Mouse (Mus musculus) telencephalon, adult 2 months (tissue): ENCODE measurements around the gene Adam22.
A peak's percentile ranks its signal among the peaks of the same experiment; 100 is the strongest.

Experiments
- DNase-seq: peaks from one replicate; pipeline ENCODE4 v3.0.0-alpha.2; 2011; ENCODE audit warnings: low read depth, low spot score

The Adam22 gene

DNA sequence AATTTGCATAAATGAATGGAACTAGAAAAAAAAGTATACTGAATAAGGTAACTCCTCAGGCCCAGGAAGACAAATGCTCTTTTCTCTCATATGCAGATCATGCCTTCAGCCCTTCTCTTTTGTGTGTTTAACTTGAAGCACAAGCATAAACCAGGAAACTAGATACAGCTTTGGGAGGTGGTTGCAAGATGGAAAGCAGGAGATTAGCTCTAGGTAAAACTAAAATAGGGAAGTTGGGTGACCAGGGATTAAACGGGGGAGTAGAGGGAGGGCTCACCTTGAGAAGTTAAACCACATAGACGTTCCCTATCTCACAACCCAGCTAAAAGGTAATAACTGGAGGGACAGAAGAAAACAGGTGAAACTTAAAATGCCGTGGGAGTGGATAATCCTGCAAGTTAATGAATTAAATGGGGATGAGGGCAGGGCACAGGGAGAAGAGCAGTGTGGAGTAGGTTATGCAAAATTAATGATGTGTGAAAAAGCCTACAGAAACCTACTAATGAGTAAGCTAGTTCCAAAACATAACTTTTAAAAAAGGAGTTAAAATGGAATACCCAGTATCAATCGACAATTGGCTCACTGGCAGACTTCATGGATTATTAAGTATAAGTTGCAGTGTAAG lies 40.2 kb downstream of the Adam22 start:
- no peak for DNase-seq

DNA sequence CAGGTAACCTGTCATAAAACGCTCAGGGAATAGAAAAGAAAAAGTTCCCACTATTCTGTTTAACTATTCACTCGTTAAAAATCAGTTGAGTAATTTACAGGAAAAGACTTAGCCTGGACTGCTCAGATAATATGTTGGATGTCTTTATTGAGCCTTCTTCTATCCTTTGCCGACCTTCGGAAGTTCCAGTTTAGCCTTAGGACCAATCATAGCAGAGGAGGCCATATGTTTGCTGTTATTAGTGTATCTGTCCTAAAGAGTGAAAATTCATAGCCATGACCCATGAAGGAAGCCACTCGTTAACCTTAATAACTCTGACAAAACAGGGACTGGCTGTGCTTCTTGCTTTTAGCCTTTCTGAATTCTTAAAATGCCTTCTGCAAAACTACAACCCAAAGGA lies 41.3 kb downstream of the Adam22 start:
- DNase-seq, result no peak

DNA sequence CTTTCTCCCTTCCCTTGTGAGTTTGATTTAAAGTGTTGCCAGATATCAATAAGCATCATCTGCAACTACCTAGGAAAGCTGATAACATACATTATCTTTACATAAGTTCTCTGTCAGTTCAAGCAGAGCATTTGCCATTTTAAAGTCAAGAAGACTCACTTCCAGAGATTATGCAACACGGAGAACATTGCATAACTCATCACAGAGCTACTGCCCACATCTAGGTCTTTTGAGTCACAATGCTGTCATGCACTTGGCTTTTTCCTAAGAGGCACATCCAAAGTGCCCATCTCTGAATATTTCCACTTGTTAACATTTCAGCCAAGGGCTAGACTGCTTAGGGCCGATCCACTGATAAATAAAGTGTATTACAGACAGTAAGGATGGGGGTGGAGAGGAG lies 55.6 kb downstream of the Adam22 start:
- peak; percentile 87 for DNase-seq

GRCm38 (mm10) chr5:8310907-8311306 lies 57.1 kb downstream of the Adam22 start:
- peak; percentile 47 for DNase-seq

DNA sequence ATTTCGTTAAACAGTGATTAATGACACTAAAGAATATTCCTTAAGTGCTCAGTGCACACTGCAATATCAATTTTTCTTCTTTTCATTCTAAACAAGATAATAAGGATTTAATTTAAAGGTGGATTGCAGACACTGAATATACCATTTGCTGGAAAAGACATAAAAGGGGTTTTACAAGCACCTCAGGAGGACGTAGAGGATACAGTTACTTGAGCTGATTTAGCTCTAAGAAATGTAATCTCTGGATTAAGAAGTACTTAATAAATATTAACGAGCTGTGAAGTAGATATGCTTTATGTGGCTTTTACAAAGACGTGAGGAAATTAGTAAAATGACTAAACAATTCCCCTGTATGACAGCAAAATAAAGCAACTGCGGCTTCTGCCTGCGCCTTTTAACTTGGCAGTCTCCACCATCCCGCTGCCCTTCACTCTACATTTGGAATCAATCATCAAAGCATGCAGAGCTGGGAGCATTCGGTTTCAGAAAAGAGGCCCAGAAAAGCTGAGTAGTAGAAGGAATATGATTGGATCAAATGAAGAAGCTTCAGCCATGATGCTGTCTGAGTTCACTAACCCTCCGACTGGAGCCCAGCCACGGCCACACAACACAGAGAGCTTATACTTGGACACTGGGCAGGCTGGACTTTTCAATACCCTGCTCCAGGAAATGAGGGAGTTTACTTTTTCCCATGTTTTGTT lies 70.1 kb downstream of the Adam22 start:
- no peak for DNase-seq

DNA sequence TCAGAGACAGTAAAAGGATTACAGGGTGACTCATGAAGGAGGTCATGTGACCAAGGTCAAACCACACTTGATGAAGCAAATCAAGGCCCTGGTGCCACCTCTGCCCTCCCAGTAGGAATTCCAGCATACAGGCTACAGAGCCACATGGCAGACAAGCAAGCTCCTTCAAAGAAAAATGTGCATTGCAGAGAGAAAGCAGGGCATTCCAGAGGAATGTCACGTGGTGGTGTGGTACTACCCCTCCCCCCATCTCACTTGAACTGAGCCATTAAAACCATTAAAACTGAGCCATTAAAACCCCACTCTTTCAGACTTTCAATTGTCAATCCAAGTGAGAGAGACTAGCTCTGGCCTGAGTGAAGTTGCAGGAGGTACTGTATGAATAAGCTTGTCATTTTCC lies 74.7 kb downstream of the Adam22 start:
- DNase-seq, result no peak

GRCm38 (mm10) chr5:8291496-8291895 lies 76.5 kb downstream of the Adam22 start:
- no peak for DNase-seq

GRCm38 (mm10) chr5:8289678-8290614 lies 78.0 kb downstream of the Adam22 start:
- peak; percentile 45 for DNase-seq

DNA sequence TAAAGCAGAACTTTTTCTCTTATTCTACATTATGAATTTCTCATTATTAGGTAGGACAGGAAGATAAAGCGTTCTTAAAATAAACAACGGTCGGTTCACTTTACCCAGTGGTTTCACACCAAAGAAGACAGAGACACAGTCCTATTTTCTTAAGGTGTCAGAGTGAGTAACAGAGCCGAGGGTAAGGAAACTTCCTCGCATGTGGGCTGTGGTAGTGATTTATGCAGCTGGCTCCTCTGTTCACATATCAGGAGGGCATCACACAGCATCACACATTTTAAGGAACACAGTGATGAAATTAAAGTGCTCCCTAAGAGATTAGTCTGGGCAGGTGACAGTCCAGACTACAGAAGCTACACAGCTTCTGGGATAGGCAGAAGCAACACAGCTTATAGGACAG lies 83.8 kb downstream of the Adam22 start:
- DNase-seq, result no peak

- DNase-seq, result no peak
Measured at GRCm38 (mm10) chr5:8276141-8276540, 91.8 kb downstream of the Adam22 start.

DNA sequence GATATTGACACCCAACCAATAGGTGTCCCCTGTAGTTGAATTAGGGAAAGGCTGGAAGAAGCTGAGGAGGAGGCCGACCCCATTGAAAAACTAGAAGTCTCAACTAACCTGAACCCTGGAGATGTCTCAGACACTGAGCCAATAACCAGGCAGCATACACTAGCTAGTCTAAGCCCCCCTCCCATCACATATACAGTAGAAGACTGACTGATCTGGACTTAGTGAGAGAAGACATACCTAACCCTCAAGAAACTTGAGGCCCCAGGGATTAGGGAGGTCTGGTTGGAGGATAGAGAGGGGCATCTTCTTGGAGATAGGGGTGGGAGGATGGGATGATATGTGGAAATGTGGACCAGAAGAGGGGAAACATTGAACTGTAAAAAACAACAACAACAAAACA lies 110.6 kb downstream of the Adam22 start:
- no peak for DNase-seq

DNA sequence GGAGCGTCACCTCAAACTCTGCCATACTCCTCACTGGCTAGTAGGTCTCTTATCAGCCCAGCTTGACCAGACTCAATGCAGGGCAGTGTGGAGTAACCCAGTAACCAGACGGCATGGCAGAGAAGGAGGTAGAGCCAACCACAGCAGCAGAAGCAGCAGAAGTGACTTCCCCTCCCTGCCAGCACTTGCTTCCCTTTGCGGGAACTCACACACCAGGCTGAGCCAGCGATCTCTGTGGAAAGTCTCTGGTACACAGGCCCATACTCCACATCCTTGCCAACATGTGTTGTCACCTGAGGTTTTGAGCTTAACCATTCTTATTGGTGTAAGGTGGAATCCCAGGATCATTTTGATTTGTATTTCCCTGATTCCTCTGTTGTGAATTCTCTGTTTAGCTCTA lies 111.5 kb downstream of the Adam22 start:
- DNase-seq, result no peak

- no peak for DNase-seq
Measured at GRCm38 (mm10) chr5:8244696-8245095, 123.3 kb downstream of the Adam22 start.

GRCm38 (mm10) chr5:8243064-8243615 lies 124.8 kb downstream of the Adam22 start:
- no peak for DNase-seq

DNA sequence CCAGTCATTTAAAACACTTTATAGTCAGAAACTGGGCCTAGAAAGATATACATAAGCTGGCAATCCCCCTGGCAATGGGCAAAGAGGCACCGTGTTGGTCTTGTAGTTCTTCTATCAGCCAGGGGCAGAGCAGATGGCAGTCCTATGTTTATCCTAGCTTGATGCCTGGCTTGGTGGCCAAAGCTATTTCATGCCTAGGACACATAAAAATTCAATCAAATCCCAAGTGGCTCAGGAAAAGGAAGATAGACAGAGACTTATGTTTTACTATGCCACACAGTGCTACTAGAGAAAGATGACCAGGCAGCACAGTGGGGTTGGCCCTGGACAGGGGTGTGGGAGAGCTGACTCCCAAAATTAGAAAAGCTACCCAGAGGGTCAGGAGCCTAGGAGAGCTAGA lies 125.3 kb downstream of the Adam22 start:
- no peak for DNase-seq

DNA sequence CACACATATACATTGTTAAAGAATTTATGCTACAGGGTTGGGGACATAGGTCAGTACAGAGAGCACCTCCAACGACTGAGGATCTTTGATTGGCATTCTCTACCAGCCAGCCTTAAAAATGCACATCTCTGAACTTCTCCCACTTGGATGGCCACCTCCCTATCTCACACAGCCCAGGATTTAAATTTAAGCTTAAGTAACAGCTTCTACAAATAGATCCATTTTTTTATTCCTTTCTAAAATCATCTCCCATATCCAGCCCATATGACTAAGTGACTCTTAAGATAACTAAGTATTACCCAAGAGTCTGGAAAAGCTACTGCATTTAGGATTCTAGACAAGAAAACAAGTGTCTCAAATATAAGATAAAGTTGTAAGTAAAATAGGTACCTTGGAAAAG lies 140.9 kb downstream of the Adam22 start:
- peak; percentile 46 for DNase-seq

DNA sequence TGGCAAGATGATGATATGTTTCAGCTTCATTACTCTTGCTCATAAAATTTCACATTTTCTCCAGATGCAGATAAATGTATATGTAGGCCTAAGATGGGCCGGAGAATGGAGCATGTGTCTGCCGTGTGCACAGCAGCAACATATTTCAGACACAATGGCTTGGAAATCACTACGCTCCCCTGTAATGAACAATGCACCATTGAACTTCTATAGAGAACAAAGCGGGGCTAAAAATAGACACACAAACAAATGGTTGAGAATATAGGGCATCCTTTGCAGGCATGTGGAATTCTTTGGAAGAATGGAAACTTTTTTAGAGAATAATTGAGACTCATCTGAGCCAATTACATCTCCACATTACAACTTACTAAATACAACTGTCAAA lies 143.6 kb downstream of the Adam22 start:
- DNase-seq, result peak; percentile 38

GRCm38 (mm10) chr5:8223597-8224320 lies 144.2 kb downstream of the Adam22 start:
- DNase-seq, result no peak

DNA sequence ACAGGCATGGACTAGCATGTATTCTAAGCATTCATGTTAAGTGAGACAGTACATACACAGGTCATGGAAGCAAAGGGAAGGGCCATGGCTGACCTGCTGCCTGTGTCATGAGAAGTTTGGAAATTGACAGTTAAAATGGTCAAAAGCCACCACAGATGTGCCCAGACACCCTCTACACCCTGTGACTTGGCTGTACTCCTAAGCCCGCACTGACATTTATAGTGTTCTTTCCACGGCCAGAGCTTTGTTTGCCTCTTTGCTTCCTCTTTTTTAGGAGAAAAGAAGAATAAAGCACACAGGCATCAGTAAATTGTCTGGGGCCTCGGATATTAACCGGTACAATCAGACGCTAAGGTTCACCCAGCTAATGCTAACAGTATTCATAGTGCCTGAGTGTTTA lies 146.3 kb downstream of the Adam22 start:
- no peak for DNase-seq

DNA sequence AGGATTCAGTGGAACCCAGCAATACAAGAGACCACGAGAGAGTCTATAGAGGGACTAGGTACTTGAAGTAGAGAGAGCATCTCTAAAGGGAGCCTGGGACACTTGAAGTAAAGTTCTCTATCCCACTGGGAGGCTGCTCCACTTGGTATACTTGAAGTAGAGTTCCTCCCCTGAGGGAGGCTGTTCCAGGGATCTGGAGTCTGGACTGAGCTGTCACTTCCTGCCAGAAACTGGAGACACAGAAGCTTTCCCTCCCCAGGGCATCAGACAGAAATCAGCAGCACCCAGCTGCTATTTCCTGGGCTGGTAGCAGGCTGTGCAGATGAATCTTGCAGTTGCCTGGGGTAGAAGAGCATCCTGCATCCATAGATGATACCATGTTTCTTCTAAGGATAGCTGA lies 152.1 kb downstream of the Adam22 start:
- no peak for DNase-seq

DNA sequence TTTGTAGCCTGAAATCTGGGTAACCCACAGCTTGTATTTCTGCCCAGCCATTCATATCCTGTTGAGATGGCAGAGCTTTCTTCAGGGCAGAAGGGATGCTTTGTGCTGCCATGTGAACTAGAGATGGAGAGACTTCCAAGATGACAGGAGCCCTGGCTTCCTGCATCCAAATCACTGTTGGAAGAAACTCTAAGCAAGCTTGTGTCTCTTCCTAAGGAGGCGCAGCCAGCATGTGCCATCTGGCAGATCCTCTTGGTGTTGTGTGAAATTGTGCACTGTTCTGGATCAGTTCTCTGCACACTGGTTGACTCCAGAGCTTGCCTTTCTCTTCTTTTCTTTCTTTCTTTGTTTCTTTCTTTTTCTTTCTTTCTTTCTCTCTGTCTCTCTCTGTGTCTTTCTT lies 183.0 kb downstream of the Adam22 start:
- peak; percentile 47 for DNase-seq

DNA sequence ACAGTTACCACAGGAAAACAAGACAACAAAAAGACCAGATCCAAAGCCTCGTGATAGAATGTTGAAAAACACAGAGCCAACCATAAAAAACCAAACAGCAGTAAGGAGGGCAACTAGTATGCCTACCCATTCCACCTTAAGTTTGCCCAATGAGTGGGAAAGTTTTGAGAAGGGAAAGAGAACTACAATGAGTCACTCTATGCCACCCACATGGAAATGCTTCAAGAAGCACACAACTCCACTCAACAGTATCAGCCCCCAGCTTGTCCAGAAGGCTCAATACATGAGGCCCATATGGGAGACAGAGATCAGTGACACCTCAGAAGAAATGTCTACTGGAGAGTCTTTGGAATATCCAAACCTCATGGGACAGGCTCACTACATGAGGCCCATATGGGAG lies 187.3 kb downstream of the Adam22 start:
- DNase-seq, result no peak
